Mouse (Mus musculus): ENCODE measurements around the gene Scamp1. TPM values are rescaled to one million over a fixed set of nuclear protein-coding genes. Genes with fewer than 3 reads are reported as not detected.

Gene Scamp1
- polyA plus RNA-seq, 1 experiment from 2014 or later: 219 TPM

DNA sequence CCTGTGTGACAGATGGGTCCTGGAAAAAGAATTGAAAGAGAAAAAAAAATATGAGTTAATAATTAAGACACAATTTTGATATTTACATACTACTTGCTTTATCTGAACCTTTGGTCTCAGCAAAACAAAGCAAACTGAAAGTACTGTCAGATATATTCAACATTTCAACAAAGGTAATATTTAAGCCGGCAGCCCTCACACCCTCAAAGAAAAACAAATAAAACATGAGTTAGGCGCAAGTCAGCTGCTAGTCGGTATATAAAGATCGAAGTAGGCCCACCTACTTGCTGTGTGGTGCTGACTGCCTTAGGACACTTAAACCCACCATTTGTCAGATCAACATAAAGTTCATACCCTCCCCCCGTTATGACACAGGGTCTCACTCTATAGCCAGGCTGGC, 32.6 kb downstream of the Scamp1 start:
- H3K4me2 ChIP-seq (ENCODE audit: low read length): no peak overlapping the region
- H3K27me3 ChIP-seq (ENCODE audit: control insufficient read depth, insufficient read depth, low read depth, low read length): no peaks in the 10 kb centered on the region
- no peaks in the 10 kb centered on the region for H3K9me3 ChIP-seq (replicated peaks; ENCODE audit: control insufficient read depth, low read length, poor library complexity, severe bottlenecking)
- H3K9ac ChIP-seq (ENCODE audit: low read depth, low read length): no peak overlapping the region
- no peak overlapping the region for H3K27ac ChIP-seq (ENCODE audit: low read length)
- ATAC-seq: no peak
- 95% methylated on average over 5 of the region's 5 CpGs for WGBS
- H3K4me1 ChIP-seq (ENCODE audit: control insufficient read depth, insufficient read depth, low read length): peaks cover 2% of the 10 kb centered on the region; the same call in 1 of the 2 replicates
- H3K36me3 ChIP-seq (ENCODE audit: control insufficient read depth, insufficient read depth, low read length): no peaks in the 10 kb centered on the region
- H3K4me3 ChIP-seq (ENCODE audit: low read depth, low read length): no peak overlapping the region

DNA sequence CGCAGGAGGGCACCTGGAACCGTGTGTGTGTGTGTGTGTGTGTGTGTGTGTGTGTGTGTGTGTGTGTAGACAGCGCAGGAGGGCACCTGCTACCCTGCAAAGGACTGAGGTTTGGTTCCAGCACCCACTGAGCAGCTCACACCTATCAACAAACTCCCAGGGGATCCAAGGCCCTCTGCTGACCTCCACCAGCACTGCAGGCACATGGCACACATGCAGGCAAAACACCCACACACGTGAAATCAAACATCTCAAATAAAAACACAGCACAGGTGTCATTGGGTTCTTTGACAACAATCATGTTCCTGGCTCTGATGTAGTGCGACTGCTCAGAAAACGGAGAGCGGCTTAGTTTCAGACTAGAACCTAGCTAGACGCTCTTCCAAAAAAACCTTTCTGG, 34.9 kb downstream of the Scamp1 start:
- Histone ChIP-seq H3K9me3 (replicated peaks; ENCODE audit: control insufficient read depth, low read length, poor library complexity, severe bottlenecking) (no peaks in the 10 kb centered on the region), H3K27me3 (ENCODE audit: control insufficient read depth, insufficient read depth, low read depth, low read length) (no peaks in the 10 kb centered on the region), H3K4me3 (ENCODE audit: low read depth, low read length) (no peak overlapping the region), H3K4me2 (ENCODE audit: low read length) (no peak overlapping the region), H3K9ac (ENCODE audit: low read depth, low read length) (no peak overlapping the region), H3K27ac (ENCODE audit: low read length) (no peak overlapping the region), H3K36me3 (ENCODE audit: control insufficient read depth, insufficient read depth, low read length) (no peaks in the 10 kb centered on the region), H3K4me1 (ENCODE audit: control insufficient read depth, insufficient read depth, low read length) (peaks cover 4% of the 10 kb centered on the region; the same call in 1 of the 2 replicates)
- no peak for ATAC-seq
- 91% methylated on average over 6 of the region's 8 CpGs for WGBS

DNA sequence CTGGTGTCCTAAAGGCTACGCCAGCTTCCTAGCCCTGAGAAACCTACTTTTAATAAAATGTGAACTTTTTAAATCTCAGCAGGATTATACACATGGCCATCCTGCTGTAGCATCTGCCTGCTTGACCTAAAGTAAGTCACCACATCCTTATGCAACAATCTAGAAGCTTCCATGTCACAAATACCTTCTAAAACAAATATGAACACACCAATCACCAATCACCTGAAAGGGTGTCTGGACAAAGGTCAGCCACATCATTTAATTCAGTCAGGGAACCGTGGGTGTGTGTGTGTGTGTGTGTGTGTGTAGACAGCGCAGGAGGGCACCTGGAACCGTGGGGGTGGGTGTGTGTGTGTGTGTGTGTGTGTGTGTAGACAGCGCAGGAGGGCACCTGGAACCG, 35.5 kb downstream of the Scamp1 start:
- Histone ChIP-seq H3K9me3 (replicated peaks; ENCODE audit: control insufficient read depth, low read length, poor library complexity, severe bottlenecking) (no peaks in the 10 kb centered on the region), H3K27me3 (ENCODE audit: control insufficient read depth, insufficient read depth, low read depth, low read length) (no peaks in the 10 kb centered on the region), H3K36me3 (ENCODE audit: control insufficient read depth, insufficient read depth, low read length) (no peaks in the 10 kb centered on the region), H3K4me3 (ENCODE audit: low read depth, low read length) (no peak overlapping the region), H3K27ac (ENCODE audit: low read length) (no peak overlapping the region), H3K9ac (ENCODE audit: low read depth, low read length) (no peak overlapping the region), H3K4me1 (ENCODE audit: control insufficient read depth, insufficient read depth, low read length) (peaks cover 6% of the 10 kb centered on the region; the same call in 1 of the 2 replicates), H3K4me2 (ENCODE audit: low read length) (no peak overlapping the region)
- ATAC-seq: no peak
- 87% methylated on average over 6 of the region's 6 CpGs for WGBS

DNA sequence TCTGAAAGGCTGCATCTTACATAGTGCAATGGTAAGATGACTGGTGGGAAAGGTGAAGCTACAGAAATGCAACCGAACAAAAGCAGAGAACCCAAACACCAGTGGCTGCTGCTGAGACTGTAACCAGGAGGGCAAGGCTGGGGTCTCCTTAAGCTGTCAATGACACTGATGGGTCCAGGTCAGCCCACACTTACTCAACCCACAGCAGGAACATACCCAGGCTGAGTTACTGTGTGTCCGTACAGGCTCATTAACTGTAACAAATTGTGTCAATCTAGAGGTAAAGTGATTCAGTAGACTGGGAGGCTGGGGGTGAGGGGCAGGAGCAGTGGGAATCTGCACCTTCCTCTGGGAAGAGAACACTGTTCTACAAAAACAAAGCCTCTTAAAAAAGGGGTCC, 42.8 kb downstream of the Scamp1 start:
- Histone ChIP-seq H3K4me3 (ENCODE audit: low read depth, low read length) (no peak overlapping the region), H3K4me1 (ENCODE audit: control insufficient read depth, insufficient read depth, low read length) (peaks cover 16% of the 10 kb centered on the region), H3K9ac (ENCODE audit: low read depth, low read length) (no peak overlapping the region), H3K27ac (ENCODE audit: low read length) (no peak overlapping the region), H3K36me3 (ENCODE audit: control insufficient read depth, insufficient read depth, low read length) (no peaks in the 10 kb centered on the region), H3K4me2 (ENCODE audit: low read length) (no peak overlapping the region), H3K9me3 (replicated peaks; ENCODE audit: control insufficient read depth, low read length, poor library complexity, severe bottlenecking) (no peaks in the 10 kb centered on the region), H3K27me3 (ENCODE audit: control insufficient read depth, insufficient read depth, low read depth, low read length) (no peaks in the 10 kb centered on the region)
- WGBS: 72% methylated on average over 2 of the region's 2 CpGs
- ATAC-seq: no peak

DNA sequence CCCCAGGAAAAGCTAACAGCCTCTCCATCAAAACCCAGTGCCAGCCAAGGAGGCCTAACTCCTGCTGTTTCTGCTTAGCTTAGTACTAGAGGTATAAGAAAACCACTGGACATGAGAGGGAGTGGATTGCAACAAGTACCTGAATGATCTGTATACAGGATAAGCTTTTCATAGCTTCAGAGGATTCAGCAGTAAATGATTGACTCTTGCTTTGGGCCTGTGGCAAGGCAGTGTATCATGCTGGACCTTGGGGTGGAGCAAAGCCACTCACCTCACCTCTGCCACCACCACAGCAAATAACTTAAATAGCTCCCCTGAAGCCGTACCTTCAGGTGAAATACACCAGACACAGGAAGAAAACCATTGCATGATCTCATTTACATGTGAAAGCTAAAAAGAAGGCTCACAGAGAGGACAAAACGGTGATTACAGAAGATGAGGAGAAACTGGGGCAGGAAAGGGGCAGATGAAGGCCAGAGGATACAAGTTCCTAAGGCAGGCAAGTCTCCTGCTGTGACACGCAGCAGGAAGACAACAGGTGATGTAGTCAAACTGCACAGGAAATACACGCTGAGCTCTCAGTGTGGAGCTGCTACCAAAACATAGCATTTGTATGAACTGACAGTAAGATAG, 43.6 kb downstream of the Scamp1 start:
- Histone ChIP-seq H3K4me3 (ENCODE audit: low read depth, low read length) (no peak overlapping the region), H3K27ac (ENCODE audit: low read length) (no peak overlapping the region), H3K36me3 (ENCODE audit: control insufficient read depth, insufficient read depth, low read length) (no peaks in the 10 kb centered on the region), H3K4me2 (ENCODE audit: low read length) (no peak overlapping the region), H3K4me1 (ENCODE audit: control insufficient read depth, insufficient read depth, low read length) (peaks cover 12% of the 10 kb centered on the region), H3K27me3 (ENCODE audit: control insufficient read depth, insufficient read depth, low read depth, low read length) (no peaks in the 10 kb centered on the region), H3K9ac (ENCODE audit: low read depth, low read length) (no peak overlapping the region), H3K9me3 (replicated peaks; ENCODE audit: control insufficient read depth, low read length, poor library complexity, severe bottlenecking) (no peaks in the 10 kb centered on the region)
- 46% methylated on average over 4 of the region's 4 CpGs for WGBS
- ATAC-seq: no peak

DNA sequence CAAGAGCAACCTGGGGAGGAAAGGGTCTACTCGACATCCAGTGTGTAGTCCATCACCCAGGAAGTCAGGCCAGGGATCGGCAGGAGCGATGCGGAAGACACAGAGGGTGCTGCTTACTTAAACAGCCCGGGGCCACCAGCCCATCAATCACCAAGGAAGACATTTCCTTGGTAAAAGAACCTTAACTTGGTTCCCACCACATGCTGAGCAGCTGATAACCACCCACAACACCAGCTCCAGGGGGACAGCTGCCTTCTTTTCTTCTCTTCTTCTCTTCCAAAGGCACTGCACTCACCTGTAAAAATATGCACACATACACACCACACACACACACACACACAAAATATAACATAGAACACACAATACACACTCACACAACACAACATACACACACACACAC, 44.8 kb downstream of the Scamp1 start:
- Histone ChIP-seq H3K4me2 (ENCODE audit: low read length) (no peak overlapping the region), H3K27ac (ENCODE audit: low read length) (no peak overlapping the region), H3K9me3 (replicated peaks; ENCODE audit: control insufficient read depth, low read length, poor library complexity, severe bottlenecking) (no peaks in the 10 kb centered on the region), H3K9ac (ENCODE audit: low read depth, low read length) (no peak overlapping the region), H3K4me3 (ENCODE audit: low read depth, low read length) (no peak overlapping the region), H3K36me3 (ENCODE audit: control insufficient read depth, insufficient read depth, low read length) (no peaks in the 10 kb centered on the region), H3K4me1 (ENCODE audit: control insufficient read depth, insufficient read depth, low read length) (peaks cover 12% of the 10 kb centered on the region), H3K27me3 (ENCODE audit: control insufficient read depth, insufficient read depth, low read depth, low read length) (no peaks in the 10 kb centered on the region)
- no peak for ATAC-seq
- 61% methylated on average over 5 of the region's 5 CpGs for WGBS

DNA sequence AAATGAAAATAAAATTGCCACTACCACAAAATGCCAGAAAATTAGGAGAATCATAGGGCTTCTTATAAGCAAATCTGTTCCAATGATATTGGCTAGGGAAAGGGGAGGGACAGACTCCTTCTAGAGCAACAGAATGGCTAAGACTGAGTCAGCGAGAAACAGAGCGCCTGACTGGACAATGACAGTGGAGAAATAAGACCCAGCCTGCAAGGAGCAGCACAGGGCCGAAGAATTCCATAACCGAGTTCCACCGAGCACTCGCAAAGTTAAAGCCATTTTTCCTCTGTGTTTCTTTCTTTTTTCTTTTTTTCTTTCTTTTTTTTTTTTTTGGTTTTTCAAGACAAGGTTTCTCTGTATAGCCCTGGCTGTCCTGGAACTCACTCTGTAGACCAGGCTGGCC, 45.5 kb downstream of the Scamp1 start:
- Histone ChIP-seq H3K27me3 (ENCODE audit: control insufficient read depth, insufficient read depth, low read depth, low read length) (no peaks in the 10 kb centered on the region), H3K4me3 (ENCODE audit: low read depth, low read length) (no peak overlapping the region), H3K9me3 (replicated peaks; ENCODE audit: control insufficient read depth, low read length, poor library complexity, severe bottlenecking) (no peaks in the 10 kb centered on the region), H3K4me1 (ENCODE audit: control insufficient read depth, insufficient read depth, low read length) (peaks cover 10% of the 10 kb centered on the region), H3K4me2 (ENCODE audit: low read length) (no peak overlapping the region), H3K36me3 (ENCODE audit: control insufficient read depth, insufficient read depth, low read length) (no peaks in the 10 kb centered on the region), H3K27ac (ENCODE audit: low read length) (no peak overlapping the region), H3K9ac (ENCODE audit: low read depth, low read length) (no peak overlapping the region)
- 75% methylated on average over 6 of the region's 6 CpGs for WGBS
- ATAC-seq: no peak

DNA sequence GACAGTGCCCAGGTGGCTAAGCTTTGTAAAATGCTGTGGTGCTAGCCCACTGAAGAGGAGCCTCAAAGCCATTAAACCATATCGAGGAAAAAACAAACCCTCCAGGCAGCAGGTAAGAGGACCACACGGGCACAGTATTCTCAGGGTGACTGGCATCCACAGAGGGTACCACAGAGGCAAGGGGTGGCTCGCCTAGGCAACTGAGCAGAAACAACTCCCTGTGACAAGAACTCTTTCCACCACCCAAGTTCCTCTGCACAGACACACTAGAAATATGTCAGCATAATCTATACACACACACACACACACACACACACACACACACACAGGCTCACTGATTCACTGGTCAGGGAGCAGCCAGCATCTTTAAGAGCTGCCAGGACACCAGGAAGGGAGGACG, 46.2 kb downstream of the Scamp1 start:
- ATAC-seq: no peak
- no peak overlapping the region for H3K27ac ChIP-seq (ENCODE audit: low read length)
- H3K9ac ChIP-seq (ENCODE audit: low read depth, low read length): no peak overlapping the region
- H3K4me3 ChIP-seq (ENCODE audit: low read depth, low read length): no peak overlapping the region
- H3K4me2 ChIP-seq (ENCODE audit: low read length): no peak overlapping the region
- no peaks in the 10 kb centered on the region for H3K36me3 ChIP-seq (ENCODE audit: control insufficient read depth, insufficient read depth, low read length)
- H3K27me3 ChIP-seq (ENCODE audit: control insufficient read depth, insufficient read depth, low read depth, low read length): no peaks in the 10 kb centered on the region
- WGBS: 47% methylated on average over 4 of the region's 4 CpGs
- no peaks in the 10 kb centered on the region for H3K9me3 ChIP-seq (replicated peaks; ENCODE audit: control insufficient read depth, low read length, poor library complexity, severe bottlenecking)
- H3K4me1 ChIP-seq (ENCODE audit: control insufficient read depth, insufficient read depth, low read length): peaks cover 10% of the 10 kb centered on the region

DNA sequence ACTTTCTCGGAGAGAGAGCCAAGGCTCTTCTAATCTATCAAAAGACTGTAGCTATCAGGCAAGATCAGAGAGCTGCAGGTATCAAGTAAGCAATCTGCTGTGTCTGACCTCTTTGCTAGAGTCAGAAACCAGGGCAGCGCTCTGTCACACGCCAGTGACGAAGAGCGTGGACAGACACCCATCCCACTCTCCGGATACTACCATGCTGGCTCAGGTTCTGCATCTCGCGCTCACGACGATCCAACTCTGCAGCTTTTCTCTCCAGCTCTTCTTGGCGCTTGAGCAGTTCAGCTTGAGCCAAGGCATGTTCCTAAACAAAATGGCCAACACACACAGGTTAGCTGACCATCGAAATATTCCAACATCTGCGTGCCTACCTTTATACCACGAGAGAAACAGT, 53.8 kb downstream of the Scamp1 start:
- Histone ChIP-seq H3K4me2 (ENCODE audit: low read length) (no peak overlapping the region), H3K36me3 (ENCODE audit: control insufficient read depth, insufficient read depth, low read length) (peaks cover 6% of the 10 kb centered on the region; the same call in 1 of the 2 replicates), H3K9ac (ENCODE audit: low read depth, low read length) (no peak overlapping the region), H3K4me3 (ENCODE audit: low read depth, low read length) (no peak overlapping the region), H3K4me1 (ENCODE audit: control insufficient read depth, insufficient read depth, low read length) (no peaks in the 10 kb centered on the region), H3K9me3 (replicated peaks; ENCODE audit: control insufficient read depth, low read length, poor library complexity, severe bottlenecking) (no peaks in the 10 kb centered on the region), H3K27ac (ENCODE audit: low read length) (no peak overlapping the region), H3K27me3 (ENCODE audit: control insufficient read depth, insufficient read depth, low read depth, low read length) (no peaks in the 10 kb centered on the region)
- no peak for ATAC-seq
- WGBS: 89% methylated on average over 14 of the region's 14 CpGs

Measured in midbrain, embryonic 16.5 days (tissue).